Comparison of ENCODE assay signal across 14 mouse cellular contexts in the genomic region with DNA sequence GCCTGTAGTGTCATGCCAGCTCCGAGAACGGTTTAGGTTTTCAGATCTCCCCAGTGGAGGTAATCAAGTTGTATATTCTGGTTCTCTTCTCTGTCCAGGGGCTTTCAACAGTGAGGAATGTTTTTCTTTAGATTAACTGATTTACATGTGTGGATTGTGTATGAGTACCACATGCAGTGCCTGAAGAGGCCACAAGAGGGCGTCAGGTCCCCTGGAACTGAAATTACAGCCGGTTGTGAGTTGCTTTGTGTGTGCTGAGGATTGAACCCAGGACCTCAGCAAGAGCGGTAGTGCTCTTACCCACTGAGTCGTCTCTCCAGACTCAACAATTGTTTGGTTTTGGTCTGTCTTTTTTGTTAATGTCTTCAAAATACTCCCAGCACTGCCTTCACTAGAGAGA. TPM values are rescaled to one million over a fixed set of nuclear protein-coding genes. Genes with fewer than 3 reads are reported as not detected.
DNase-seq lines count a peak whose midpoint lies in the region; ATAC-seq and TF ChIP-seq lines count a peak whose summit lies in the region.
"Had no signal": no experiment of that assay in that cellular context is flagged by ENCODE, and none has a peak within 500 bp of the region (broad histone marks: within the 10 kb centered on the region; RNA-seq: fewer than 3 reads in every experiment).

No protein-coding gene starts in this region.

- no peak overlapping the region for H3K27ac ChIP-seq in hindbrain, embryonic 11.5 days (ENCODE audit: low read depth, low read length)
- H3K27ac ChIP-seq in hindbrain, embryonic 13.5 days, result no peak overlapping the region
- H3K27ac ChIP-seq in lung, postnatal 0 days (ENCODE audit: low read length), result no peak overlapping the region
- H3K27ac ChIP-seq in embryonic fibroblast, embryonic 13.5 days (ENCODE audit: insufficient read depth, low read length), result no peak overlapping the region
- H3K27ac ChIP-seq in forebrain, embryonic 15.5 days (replicated peaks), result no peak overlapping the region
- H3K27ac ChIP-seq: limb, embryonic 15.5 days had no signal

- 67% methylated on average over 6 of the region's 6 CpGs for WGBS in hindbrain, embryonic 11.5 days
- 64% methylated on average over 6 of the region's 6 CpGs for WGBS in hindbrain, embryonic 13.5 days
- 64% methylated on average over 6 of the region's 6 CpGs for WGBS in lung, postnatal 0 days
- WGBS in forebrain, embryonic 15.5 days, result 64% methylated on average over 6 of the region's 6 CpGs

- H3K4me2 ChIP-seq in hindbrain, embryonic 11.5 days (replicated peaks; ENCODE audit: low read depth, low read length), result no peak overlapping the region
- no peak overlapping the region for H3K4me2 ChIP-seq in hindbrain, embryonic 13.5 days
- H3K4me2 ChIP-seq in lung, postnatal 0 days (replicated peaks; ENCODE audit: low read depth, low read length), result no peak overlapping the region
- no peak overlapping the region for H3K4me2 ChIP-seq in forebrain, embryonic 15.5 days (replicated peaks)
- H3K4me2 ChIP-seq: limb, embryonic 15.5 days had no signal

- no peak overlapping the region for H3K4me3 ChIP-seq in hindbrain, embryonic 11.5 days (ENCODE audit: low read depth, low read length)
- H3K4me3 ChIP-seq in hindbrain, embryonic 13.5 days, result no peak overlapping the region
- no peak overlapping the region for H3K4me3 ChIP-seq in lung, postnatal 0 days (ENCODE audit: low read depth, low read length)
- H3K4me3 ChIP-seq in embryonic fibroblast, embryonic 13.5 days (ENCODE audit: insufficient read depth, low read length), result no peak overlapping the region
- no peak overlapping the region for H3K4me3 ChIP-seq in forebrain, embryonic 15.5 days
- H3K4me3 ChIP-seq: limb, embryonic 15.5 days; megakaryocyte, embryonic 14.5 days had no signal

- no peaks in the 10 kb centered on the region for H3K4me1 ChIP-seq in hindbrain, embryonic 11.5 days (replicated peaks; ENCODE audit: control insufficient read depth, insufficient read depth, low read length)
- H3K4me1 ChIP-seq in hindbrain, embryonic 13.5 days (replicated peaks), result peaks cover 9% of the 10 kb centered on the region
- no peaks in the 10 kb centered on the region for H3K4me1 ChIP-seq in lung, postnatal 0 days (ENCODE audit: insufficient read depth, low read depth, low read length)
- peaks cover 20% of the 10 kb centered on the region for H3K4me1 ChIP-seq in embryonic fibroblast, embryonic 13.5 days (ENCODE audit: control insufficient read depth, insufficient read depth, low read length)
- 0 out of 2 replicates have a peak, but pooled peaks cover 15% of the 10 kb centered on the region for H3K4me1 ChIP-seq in forebrain, embryonic 15.5 days

- DNase-seq in hindbrain, embryonic 11.5 days (ENCODE audit: low spot score), result peak; percentile 33
- DNase-seq in lung, postnatal 0 days (ENCODE audit: low spot score), result no peak
- no peak for DNase-seq in lung, postnatal 25 days (ENCODE audit: low spot score)
- DNase-seq in ES-CJ7 (ENCODE audit: low read depth, low spot score), result peak; percentile 60
- DNase-seq: heart, adult 11 months; heart, postnatal 4 days; kidney, adult 9 months; thymus, postnatal 36 days had no signal

- no peak overlapping the region for H3K9ac ChIP-seq in hindbrain, embryonic 11.5 days (ENCODE audit: low read depth, low read length)
- no peak overlapping the region for H3K9ac ChIP-seq in hindbrain, embryonic 13.5 days
- H3K9ac ChIP-seq in lung, postnatal 0 days (replicated peaks; ENCODE audit: low read depth), result no peak overlapping the region
- H3K9ac ChIP-seq in forebrain, embryonic 15.5 days (replicated peaks), result no peak overlapping the region
- H3K9ac ChIP-seq: limb, embryonic 15.5 days had no signal

- no peak for TF ChIP-seq EP300 in lung, postnatal 0 days (IDR thresholded peaks at IDR 0.05)

- H3K27me3 ChIP-seq in hindbrain, embryonic 11.5 days (ENCODE audit: control insufficient read depth, insufficient read depth, low read length), result no peaks in the 10 kb centered on the region; the same call in 1 of the 2 replicates
- H3K27me3 ChIP-seq in hindbrain, embryonic 13.5 days, result peaks cover 12% of the 10 kb centered on the region
- no peaks in the 10 kb centered on the region for H3K27me3 ChIP-seq in lung, postnatal 0 days (replicated peaks; ENCODE audit: insufficient read depth, low read length)
- H3K27me3 ChIP-seq in forebrain, embryonic 15.5 days, result no peaks in the 10 kb centered on the region
- H3K27me3 ChIP-seq: limb, embryonic 15.5 days had no signal

- H3K9me3 ChIP-seq in hindbrain, embryonic 11.5 days (ENCODE audit: control insufficient read depth, low read length), result no peaks in the 10 kb centered on the region
- no peaks in the 10 kb centered on the region for H3K9me3 ChIP-seq in hindbrain, embryonic 13.5 days
- no peaks in the 10 kb centered on the region for H3K9me3 ChIP-seq in lung, postnatal 0 days (ENCODE audit: low read length)
- H3K9me3 ChIP-seq in forebrain, embryonic 15.5 days, result no peaks in the 10 kb centered on the region
- H3K9me3 ChIP-seq: limb, embryonic 15.5 days had no signal

- TF ChIP-seq POLR2A in embryonic fibroblast, embryonic 13.5 days (IDR thresholded peaks at IDR 0.05; ENCODE audit: low read depth, low read length), result no peak

- H3K36me3 ChIP-seq in hindbrain, embryonic 11.5 days (ENCODE audit: control insufficient read depth, insufficient read depth, low read length), result no peaks in the 10 kb centered on the region
- H3K36me3 ChIP-seq in hindbrain, embryonic 13.5 days, result no peaks in the 10 kb centered on the region
- no peaks in the 10 kb centered on the region for H3K36me3 ChIP-seq in lung, postnatal 0 days (ENCODE audit: insufficient read depth, low read length)
- H3K36me3 ChIP-seq in forebrain, embryonic 15.5 days, result no peaks in the 10 kb centered on the region
- H3K36me3 ChIP-seq: limb, embryonic 15.5 days had no signal

- TF ChIP-seq CTCF in lung, postnatal 0 days (IDR thresholded peaks at IDR 0.05), result peak; percentile 58
- TF ChIP-seq CTCF in embryonic fibroblast, embryonic 13.5 days (IDR thresholded peaks at IDR 0.05; ENCODE audit: borderline replicate concordance, insufficient read depth, low read length), result peak; percentile 5; the same call in 1 of the 2 replicates

- ATAC-seq in hindbrain, embryonic 11.5 days (ENCODE audit: low FRiP score), result no peak
- ATAC-seq in hindbrain, embryonic 13.5 days (ENCODE audit: low FRiP score), result no peak
- ATAC-seq in lung, postnatal 0 days, result no peak
- ATAC-seq in cerebellum, adult (ENCODE audit: insufficient number of reproducible peaks, low FRiP score, low TSS enrichment), result no peak
- no peak for ATAC-seq in forebrain, embryonic 15.5 days (replicated peaks)

RNA-seq across cellular contexts. Expression of gene Spaca4, which starts 20.9 kb away (rescaled TPM):
- not detected in 2 replicates for polyA plus RNA-seq in hindbrain, embryonic 11.5 days (2014; fragmentation: Nextera tagmentation; extraction: Ambion mirVana)
- not detected in 2 replicates for polyA plus RNA-seq in hindbrain, embryonic 13.5 days (2015; fragmentation: Nextera tagmentation; extraction: Ambion mirVana)
- not detected in 2 replicates for polyA plus RNA-seq in lung, postnatal 0 days (2015; fragmentation: Nextera tagmentation; extraction: Ambion mirVana)
- polyA plus RNA-seq in embryonic fibroblast, embryonic 13.5 days (2011; ENCODE audit: insufficient read length, low read depth, missing spikeins), result not detected in 2 replicates
- not detected in 2 replicates for polyA plus RNA-seq in forebrain, embryonic 15.5 days (2015; fragmentation: Nextera tagmentation; extraction: Ambion mirVana)
- polyA plus RNA-seq: limb, embryonic 15.5 days had no signal

RNA-seq across cellular contexts. Expression of gene Fam83e, which starts 25.5 kb away (rescaled TPM):
- polyA plus RNA-seq in hindbrain, embryonic 11.5 days (2014; fragmentation: Nextera tagmentation; extraction: Ambion mirVana), result 0.80 TPM in 2 replicates
- 0.48 and 0.83 TPM in 2 replicates for polyA plus RNA-seq in hindbrain, embryonic 13.5 days (2015; fragmentation: Nextera tagmentation; extraction: Ambion mirVana)
- polyA plus RNA-seq in lung, postnatal 0 days (2015; fragmentation: Nextera tagmentation; extraction: Ambion mirVana), result 1.7 and 2.3 TPM in 2 replicates
- polyA plus RNA-seq in embryonic fibroblast, embryonic 13.5 days (2011; ENCODE audit: insufficient read length, low read depth, missing spikeins), result not detected in 2 replicates
- 0.37 and 1.0 TPM in 2 replicates for polyA plus RNA-seq in forebrain, embryonic 15.5 days (2015; fragmentation: Nextera tagmentation; extraction: Ambion mirVana)

RNA-seq across cellular contexts. Expression of gene Sphk2, which starts 28.7 kb away (rescaled TPM):
- polyA plus RNA-seq in hindbrain, embryonic 11.5 days (2014; fragmentation: Nextera tagmentation; extraction: Ambion mirVana), result 13.6 and 17.6 TPM in 2 replicates
- polyA plus RNA-seq in hindbrain, embryonic 13.5 days (2015; fragmentation: Nextera tagmentation; extraction: Ambion mirVana), result 24.1 and 25.0 TPM in 2 replicates
- 17.9 and 18.2 TPM in 2 replicates for polyA plus RNA-seq in lung, postnatal 0 days (2015; fragmentation: Nextera tagmentation; extraction: Ambion mirVana)
- polyA plus RNA-seq in embryonic fibroblast, embryonic 13.5 days (2011; ENCODE audit: insufficient read length, low read depth, missing spikeins), result 19.0 and 19.1 TPM in 2 replicates
- 29.0 and 30.2 TPM in 2 replicates for polyA plus RNA-seq in forebrain, embryonic 15.5 days (2015; fragmentation: Nextera tagmentation; extraction: Ambion mirVana)

RNA-seq across cellular contexts. Expression of gene Rpl18, which starts 31.3 kb away (rescaled TPM):
- polyA plus RNA-seq in hindbrain, embryonic 11.5 days (2014; fragmentation: Nextera tagmentation; extraction: Ambion mirVana), result 904 and 927 TPM in 2 replicates
- 626 and 633 TPM in 2 replicates for polyA plus RNA-seq in hindbrain, embryonic 13.5 days (2015; fragmentation: Nextera tagmentation; extraction: Ambion mirVana)
- 720 and 782 TPM in 2 replicates for polyA plus RNA-seq in lung, postnatal 0 days (2015; fragmentation: Nextera tagmentation; extraction: Ambion mirVana)
- 1,118 and 1,143 TPM in 2 replicates for polyA plus RNA-seq in embryonic fibroblast, embryonic 13.5 days (2011; ENCODE audit: insufficient read length, low read depth, missing spikeins)
- polyA plus RNA-seq in forebrain, embryonic 15.5 days (2015; fragmentation: Nextera tagmentation; extraction: Ambion mirVana), result 633 and 683 TPM in 2 replicates

RNA-seq across cellular contexts. Expression of gene Lmtk3, which starts 37.0 kb away (rescaled TPM):
- polyA plus RNA-seq in hindbrain, embryonic 11.5 days (2014; fragmentation: Nextera tagmentation; extraction: Ambion mirVana), result 6.3 and 9.1 TPM in 2 replicates
- 21.1 and 22.8 TPM in 2 replicates for polyA plus RNA-seq in hindbrain, embryonic 13.5 days (2015; fragmentation: Nextera tagmentation; extraction: Ambion mirVana)
- polyA plus RNA-seq in lung, postnatal 0 days (2015; fragmentation: Nextera tagmentation; extraction: Ambion mirVana), result 0.10 and 0.11 TPM in 2 replicates
- 5.5 and 8.7 TPM in 2 replicates for polyA plus RNA-seq in embryonic fibroblast, embryonic 13.5 days (2011; ENCODE audit: insufficient read length, low read depth, missing spikeins)
- 21.7 and 22.9 TPM in 2 replicates for polyA plus RNA-seq in forebrain, embryonic 15.5 days (2015; fragmentation: Nextera tagmentation; extraction: Ambion mirVana)

Comparison
In these comparisons a context has a peak if more than half of its experiments do, and no peak if none do; other contexts are left out.
1. DNase-seq: peak in hindbrain, embryonic 11.5 days (single experiment) and ES-CJ7 (single experiment); none in lung, postnatal 0 days (single experiment) and lung, postnatal 25 days (single experiment).